Mouse (Mus musculus) left cerebral cortex, postnatal 10 days (tissue): Measurements from ENCODE around the gene Serpina3n. TPM values are rescaled to one million over a fixed set of nuclear protein-coding genes. Genes with fewer than 3 reads are reported as not detected.
"Not testable (repeated sequence)": the region's sequence is repeated elsewhere in the genome, so short reads cannot be mapped to it uniquely, and the experiment has no call there.

Source experiments
- DNase-seq, 2 experiments: peaks; one replicate each; pipeline ENCODE4 v3.0.0; 2021 to 2022; ENCODE audit warnings: low spot score in 2 of 2, mixed read lengths in 1 of 2; ENCODE audit errors: extremely low spot score in 1 of 2
- intact Hi-C: fragments of 180-260 bp; cut with DNase I; formaldehyde crosslinking; loops from one replicate; pipeline ENCODE4 v1.15.1; 2025
- total RNA-seq, 2 experiments: library from RNA; stranded (reverse); gene quantifications; 2 replicates each; pipeline ENCODE4 v1.2.3; 2021

The Serpina3n gene
- total RNA-seq, 2 experiments from 2014 or later = 4.2 to 6.9 TPM

DNA sequence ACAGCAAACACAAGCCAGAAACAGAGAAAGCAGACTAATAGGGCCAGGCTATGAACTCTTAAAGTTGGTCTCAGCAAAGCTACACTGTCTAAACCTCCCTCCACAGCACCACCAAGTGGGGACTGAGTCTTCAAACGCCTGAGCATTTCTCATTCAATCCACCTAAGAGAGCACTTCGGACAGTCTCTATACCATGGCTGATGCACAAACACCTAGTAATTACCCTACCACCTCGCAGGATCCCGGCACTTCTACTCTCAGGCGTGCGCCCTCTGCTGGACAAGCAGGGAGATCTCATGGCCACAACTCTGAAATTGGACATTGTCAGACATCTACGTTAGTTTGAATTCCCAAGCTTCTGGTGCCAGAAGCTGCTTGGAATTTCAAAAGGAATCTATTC, 20.4 kb downstream of the Serpina3n start:
- intact Hi-C loops = no loop called here
- DNase-seq = peak in 1 of 2 experiments; percentile 39

GRCm38 (mm10) chr12:104431359-104431758, 24.8 kb downstream of the Serpina3n start:
- intact Hi-C loops = no loop called here
- DNase-seq = no peak

- no peak for DNase-seq
- intact Hi-C loops = no loop called here
These were observed 26.7 kb downstream of the Serpina3n start for GRCm38 (mm10) chr12:104433214-104433613.

DNA sequence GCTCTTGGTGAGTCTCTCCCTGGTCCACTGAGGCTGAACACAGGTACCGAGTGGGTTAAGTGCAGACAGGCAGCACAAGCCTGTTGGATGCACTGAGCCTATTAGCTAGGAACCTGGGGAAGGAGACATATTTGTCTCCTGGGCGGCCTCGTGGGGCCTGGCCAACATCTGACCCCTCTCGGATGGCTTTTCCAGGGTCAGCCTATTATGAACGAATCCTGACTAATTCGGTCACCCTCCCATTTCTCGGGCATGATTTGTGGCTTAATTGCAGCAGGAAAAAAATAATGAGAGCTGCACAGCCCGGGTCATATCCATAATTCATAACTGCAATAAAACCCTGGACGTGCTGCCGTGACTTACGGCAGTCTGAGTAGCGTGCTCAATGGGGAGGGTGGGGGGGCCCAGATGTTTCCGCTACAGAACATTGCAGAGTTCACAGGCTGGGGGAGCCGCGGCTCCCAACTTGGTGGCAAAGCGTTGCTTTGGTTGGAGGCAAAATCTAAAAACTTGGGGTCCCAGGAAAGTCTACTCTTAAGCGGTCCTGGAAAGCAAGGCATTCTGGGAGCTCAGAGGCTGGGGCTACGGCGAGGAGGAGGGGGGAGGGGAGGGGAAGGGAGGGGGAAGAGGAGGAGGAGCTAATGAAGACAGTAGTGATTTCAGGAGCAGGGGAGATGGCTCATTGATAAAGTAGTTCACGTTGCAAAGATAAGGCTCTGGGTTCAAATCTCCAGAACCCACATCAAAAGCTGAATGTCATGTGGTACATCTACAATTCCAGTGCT, 27.6 kb downstream of the Serpina3n start:
- DNase-seq = no peak
- intact Hi-C loops = no loop called here

DNA sequence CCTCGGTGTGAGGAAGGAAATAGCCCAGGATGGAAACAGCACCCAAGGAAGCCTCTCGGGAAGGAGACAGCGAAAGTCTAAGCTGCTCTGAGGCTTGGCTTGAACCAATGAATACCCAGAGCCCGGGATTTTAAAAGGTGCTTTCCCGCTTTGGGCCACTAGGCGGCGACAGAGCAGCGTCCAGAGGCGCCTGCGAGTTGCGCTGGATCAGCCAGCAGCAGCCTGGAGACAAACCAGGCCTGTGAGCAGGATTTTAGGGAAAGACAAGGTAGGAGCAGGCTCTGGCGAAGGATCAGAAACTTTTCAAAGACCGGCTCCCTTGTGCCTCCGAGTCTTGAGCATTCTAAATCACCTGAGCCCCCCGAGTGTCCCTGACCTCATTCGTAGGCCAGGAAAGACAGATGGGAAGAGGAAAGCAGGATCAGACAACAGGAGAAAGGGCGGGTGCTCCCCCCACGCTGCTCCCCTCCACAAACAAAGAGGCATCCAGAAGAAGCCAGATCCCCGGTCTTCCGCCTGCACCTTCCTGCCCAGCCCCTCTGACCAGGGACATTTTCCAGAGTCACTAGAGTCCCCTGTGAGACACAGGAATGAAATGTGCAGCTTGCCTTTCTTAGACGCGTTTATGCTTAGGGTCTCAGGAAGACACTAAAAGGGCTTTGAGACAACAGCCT, 33.7 kb downstream of the Serpina3n start:
- intact Hi-C loops = loop anchor here (5.0 kb wide), 2 partner anchors 257 to 497 kb away; no protein-coding TSS in a partner anchor
- DNase-seq = peak; percentile 82 to 85

- DNase-seq = no peak
- intact Hi-C loops = loop anchor here (5.0 kb wide), 2 partner anchors 254 to 494 kb away; no protein-coding TSS in a partner anchor
These were observed 37.2 kb downstream of the Serpina3n start for GRCm38 (mm10) chr12:104443716-104444115.

GRCm38 (mm10) chr12:104447056-104447455, 40.5 kb downstream of the Serpina3n start:
- intact Hi-C loops = not testable (repeated sequence)

GRCm38 (mm10) chr12:104448099-104448498, 41.6 kb downstream of the Serpina3n start:
- intact Hi-C loops = no loop called here
- DNase-seq = peak in 1 of 2 experiments; percentile 53

More at GRCm38 (mm10) chr12:104447056-104447455, 40.5 kb downstream of the Serpina3n start:
- not testable (repeated sequence) for DNase-seq

DNA sequence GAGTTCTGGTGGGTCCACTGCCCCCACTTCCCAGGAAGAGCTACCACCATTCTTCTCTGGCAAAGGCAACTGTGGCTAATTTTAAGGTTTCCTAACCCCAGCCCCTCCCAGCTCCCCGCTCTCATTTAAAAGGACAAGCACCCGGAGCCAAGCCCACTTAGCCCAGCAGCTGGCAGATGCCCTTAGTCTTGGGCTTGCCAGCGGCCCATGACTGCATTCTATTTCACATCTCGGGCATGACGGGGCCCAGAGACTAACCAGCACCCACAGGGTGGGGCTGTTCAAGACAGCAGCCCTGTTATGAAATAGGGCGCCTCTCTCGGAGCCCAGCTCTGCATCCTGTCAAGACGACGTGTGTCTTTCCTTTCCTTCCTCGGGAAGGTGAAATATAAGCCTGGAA, 43.7 kb downstream of the Serpina3n start:
- no peak for DNase-seq
- intact Hi-C loops = no loop called here

DNA sequence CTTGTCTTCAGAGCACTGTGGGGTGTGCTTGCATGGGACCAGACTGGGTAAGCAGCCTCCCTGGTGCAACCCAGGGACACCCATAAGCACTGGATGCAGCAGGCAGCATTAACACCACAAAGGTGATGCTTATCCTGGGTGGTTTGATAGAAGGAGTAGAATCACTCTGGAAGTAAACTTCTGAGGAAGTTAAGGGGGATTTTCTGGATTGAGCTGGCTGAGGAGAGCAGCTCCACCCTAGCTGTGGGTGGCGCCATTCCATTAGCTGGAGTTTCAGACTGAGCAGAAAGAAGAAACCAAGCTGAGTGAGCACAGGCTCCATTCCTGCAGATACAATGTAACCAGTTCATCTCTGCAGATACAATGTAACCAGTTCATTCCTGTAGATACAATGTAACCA, 46.5 kb downstream of the Serpina3n start:
- DNase-seq = no peak
- intact Hi-C loops = no loop called here

DNA sequence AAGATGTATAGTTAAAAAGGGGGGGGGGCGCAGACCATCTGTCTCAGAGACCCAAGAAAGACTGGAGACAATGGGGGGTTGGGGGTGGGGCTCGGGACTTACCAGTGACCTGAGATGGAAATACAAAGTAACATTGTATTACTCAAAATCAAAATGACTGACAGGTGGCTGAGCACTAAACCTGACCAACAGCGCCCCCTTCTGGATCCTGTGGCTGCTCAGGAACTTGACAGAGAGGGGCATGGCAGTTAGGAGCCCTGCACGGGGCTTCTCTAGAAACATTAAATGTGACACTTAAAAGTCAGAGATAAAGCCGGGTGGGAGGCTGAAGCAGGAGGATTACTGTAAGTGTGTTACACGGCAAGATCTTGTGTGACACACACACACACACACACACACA, 52.8 kb downstream of the Serpina3n start:
- intact Hi-C loops = no loop called here
- DNase-seq = no peak

DNA sequence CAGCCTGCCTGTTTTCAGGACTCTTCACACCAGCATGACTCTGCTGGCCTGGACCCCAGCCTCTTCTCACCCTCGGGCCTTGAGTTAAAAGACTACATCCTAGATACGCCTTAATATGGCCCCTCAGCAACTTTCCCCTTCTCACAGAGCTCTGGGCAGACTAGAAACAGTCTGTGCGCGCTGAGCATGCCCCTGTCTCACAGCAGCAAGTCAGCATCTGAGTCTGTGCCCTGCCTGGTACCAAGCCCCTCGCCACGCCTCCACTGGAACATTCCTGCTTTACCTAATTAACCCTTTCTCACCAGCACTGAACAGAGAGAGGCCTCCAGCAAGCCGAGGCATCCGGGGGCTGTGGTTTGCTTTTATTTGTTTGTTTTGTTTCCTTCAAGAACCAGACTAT, 54.8 kb downstream of the Serpina3n start:
- DNase-seq = no peak
- intact Hi-C loops = no loop called here

Other genes starting within 250 kb of the Serpina3n start
- not detected for gene Serpina3f, start 192.2 kb upstream of the Serpina3n start, total RNA-seq
- gene Serpina3g, start 170.5 kb upstream of the Serpina3n start, total RNA-seq = under 1 TPM; 0.36 to 0.39 TPM
- under 1 TPM in 1 of 2 experiments, not detected in 1; 0.47 TPM for gene Serpina3i, start 143.6 kb upstream of the Serpina3n start, total RNA-seq
- gene Serpina3j, start 92.2 kb upstream of the Serpina3n start, total RNA-seq = not detected
- gene Serpina3k, start 68.2 kb upstream of the Serpina3n start, total RNA-seq = not detected
- gene Serpina3m, start 68.2 kb upstream of the Serpina3n start, total RNA-seq = not detected
- gene Gsc, start 66.6 kb downstream of the Serpina3n start, total RNA-seq = not detected